Mouse (Mus musculus): ENCODE data around the gene Wbp2nl.

The Wbp2nl gene

GRCm38 (mm10) chr15:82319613-82320012, 20.9 kb downstream of the Wbp2nl start:
- no peak for ATAC-seq (ENCODE audit: low TSS enrichment)

GRCm38 (mm10) chr15:82322195-82322594, 23.4 kb downstream of the Wbp2nl start:
- ATAC-seq (ENCODE audit: low TSS enrichment), result no peak

- no peak for ATAC-seq (ENCODE audit: low TSS enrichment)
Observed at GRCm38 (mm10) chr15:82325382-82325781, 26.6 kb downstream of the Wbp2nl start.

GRCm38 (mm10) chr15:82335194-82335593, 36.4 kb downstream of the Wbp2nl start:
- ATAC-seq (ENCODE audit: low TSS enrichment), result no peak

- no peak for ATAC-seq (ENCODE audit: low TSS enrichment)
Observed at GRCm38 (mm10) chr15:82336629-82337028, 37.9 kb downstream of the Wbp2nl start.

- no peak for ATAC-seq (ENCODE audit: low TSS enrichment)
Observed at GRCm38 (mm10) chr15:82337875-82338274, 39.1 kb downstream of the Wbp2nl start.

- peak; percentile 98 for ATAC-seq (ENCODE audit: low TSS enrichment)
Observed at GRCm38 (mm10) chr15:82338593-82339112, 39.9 kb downstream of the Wbp2nl start, which contains the start of the genes Naga, Pheta2 and Smdt1. Gene Naga, minus strand, starts transcription at chr15:82338925. Gene Pheta2, plus strand, starts transcription at chr15:82338942. Gene Smdt1, plus strand, starts transcription at chr15:82338959.

- ATAC-seq (ENCODE audit: low TSS enrichment), result no peak
Observed at GRCm38 (mm10) chr15:82339150-82339549, 40.4 kb downstream of the Wbp2nl start.

- ATAC-seq (ENCODE audit: low TSS enrichment), result no peak
Observed at GRCm38 (mm10) chr15:82339634-82340254, 41.0 kb downstream of the Wbp2nl start.

GRCm38 (mm10) chr15:82340414-82341035, 41.8 kb downstream of the Wbp2nl start:
- no peak for ATAC-seq (ENCODE audit: low TSS enrichment)

- ATAC-seq (ENCODE audit: low TSS enrichment), result no peak
Observed at GRCm38 (mm10) chr15:82341036-82341501, 42.3 kb downstream of the Wbp2nl start.

- no peak for ATAC-seq (ENCODE audit: low TSS enrichment)
Observed at GRCm38 (mm10) chr15:82341675-82342542, 43.2 kb downstream of the Wbp2nl start.

GRCm38 (mm10) chr15:82342543-82342935, 43.8 kb downstream of the Wbp2nl start:
- no peak for ATAC-seq (ENCODE audit: low TSS enrichment)

- ATAC-seq (ENCODE audit: low TSS enrichment), result no peak
Observed at GRCm38 (mm10) chr15:82343368-82344287, 44.9 kb downstream of the Wbp2nl start.

GRCm38 (mm10) chr15:82344971-82345370, 46.2 kb downstream of the Wbp2nl start:
- no peak for ATAC-seq (ENCODE audit: low TSS enrichment)

- peak; percentile 95 for ATAC-seq (ENCODE audit: low TSS enrichment)
Observed at GRCm38 (mm10) chr15:82345820-82346470, 47.2 kb downstream of the Wbp2nl start.

- no peak for ATAC-seq (ENCODE audit: low TSS enrichment)
Observed at GRCm38 (mm10) chr15:82346580-82347302, 48.0 kb downstream of the Wbp2nl start.

GRCm38 (mm10) chr15:82347303-82347676, 48.5 kb downstream of the Wbp2nl start:
- ATAC-seq (ENCODE audit: low TSS enrichment), result no peak

- no peak for ATAC-seq (ENCODE audit: low TSS enrichment)
Observed at GRCm38 (mm10) chr15:82347852-82348251, 49.1 kb downstream of the Wbp2nl start.

All from frontal cortex, adult (tissue).